Mouse (Mus musculus) activated CD4-positive, CD25-positive, alpha-beta regulatory T cell, adult 9 weeks (primary cell): ENCODE measurements around the gene Gemin6. TPM values are rescaled to one million over a fixed set of nuclear protein-coding genes. Genes with fewer than 3 reads are reported as not detected.

Source experiments
- polyA plus RNA-seq: library from polyadenylated mRNA; unstranded; fragments of 100-300 nt; shearing (Covaris generic); gene quantifications from one replicate; pipeline ENCODE4 v1.2.1, GENCODE M21; 2017

The Gemin6 gene
- 14.2 TPM for polyA plus RNA-seq

DNA sequence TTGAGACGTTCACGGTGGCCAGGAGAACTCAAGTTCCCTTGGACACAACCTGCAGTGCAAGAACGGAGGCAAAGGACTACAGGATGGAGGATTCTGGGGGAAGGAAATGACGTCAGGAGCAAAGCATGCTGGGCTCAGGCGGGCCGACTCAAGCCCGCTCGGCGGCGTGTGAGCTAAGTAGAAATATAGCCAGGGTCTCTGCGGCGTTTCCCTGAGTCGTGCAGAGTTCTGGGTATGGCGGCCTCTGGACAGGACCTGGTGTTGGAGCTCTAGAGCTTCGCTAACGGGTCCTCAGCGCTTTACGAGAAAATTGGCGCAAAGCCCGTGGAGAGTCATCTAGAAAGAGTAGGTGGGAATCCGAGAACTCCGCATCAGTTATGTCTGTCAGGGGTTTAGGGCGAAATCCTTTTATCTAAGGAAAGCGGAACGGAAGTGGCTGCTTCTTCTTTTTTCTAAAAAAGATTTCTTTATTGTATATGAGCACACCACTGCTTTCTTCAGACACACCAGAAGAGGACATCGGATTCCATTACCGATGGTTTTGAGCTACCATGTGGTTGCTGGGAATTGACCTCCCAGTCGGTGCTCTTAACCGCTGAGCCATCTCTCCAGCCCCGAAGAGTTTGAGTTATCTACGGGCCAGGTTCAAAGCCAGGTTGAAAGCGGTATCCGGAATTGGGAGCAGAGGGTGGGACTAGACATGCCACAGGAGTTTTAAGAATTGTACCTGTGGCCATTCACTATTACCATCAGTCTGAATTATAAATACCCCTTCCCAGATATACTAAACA lies at the start of gene Gemin6:
Gene Gemin6, plus strand, starts transcription at position 116 of the 791 bp plus-strand sequence.

DNA sequence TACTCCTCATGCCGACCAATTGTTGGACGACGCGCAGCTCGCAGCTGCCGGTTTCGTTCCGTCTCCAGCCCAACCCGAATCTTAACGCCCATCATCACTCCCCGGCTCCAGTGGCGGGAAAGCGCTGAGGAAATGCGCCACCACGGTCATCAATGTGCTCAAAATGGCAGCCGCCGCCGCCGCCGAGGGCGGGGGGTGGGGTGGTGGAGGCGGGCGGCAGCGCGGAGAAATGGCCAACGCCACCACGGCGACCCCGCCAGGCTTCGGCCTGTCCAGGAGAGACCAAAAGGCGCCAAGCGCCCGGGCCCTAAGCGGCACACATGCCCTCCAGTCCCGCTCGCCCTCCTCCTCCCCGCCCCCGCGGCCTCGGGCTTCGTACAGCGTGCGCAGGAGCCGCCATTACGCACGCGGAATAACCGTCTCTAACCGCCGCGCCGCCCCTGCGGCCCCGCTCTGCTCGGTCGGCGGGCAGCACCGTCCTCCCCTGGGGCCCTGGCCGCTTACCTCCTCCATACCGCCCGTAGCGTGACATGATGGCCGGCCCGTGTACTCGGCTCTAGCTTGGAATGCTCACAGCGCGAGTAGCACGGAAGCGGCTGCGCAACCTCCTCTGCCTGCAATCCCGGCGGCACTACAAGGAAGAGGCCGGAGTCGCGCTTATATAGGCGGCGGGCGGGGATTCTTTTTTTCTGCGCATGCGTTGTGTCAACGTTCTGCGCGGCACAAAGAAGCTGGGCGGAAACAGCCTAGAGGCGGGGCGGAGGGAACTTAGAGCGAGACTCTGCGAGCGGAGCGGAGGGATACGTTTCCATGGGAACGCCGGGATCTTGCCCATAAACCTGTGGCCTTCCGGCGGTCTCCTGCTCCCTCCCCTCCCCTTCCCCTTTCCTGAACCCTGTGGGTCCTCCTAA lies 17.3 kb upstream of the Gemin6 start, which contains the start of the genes Srsf7 and Ttc39d:
Gene Srsf7, minus strand, starts transcription at position 637 of the 911 bp plus-strand sequence.
Gene Ttc39d, plus strand, starts transcription at position 790 of the 911 bp plus-strand sequence.

Other genes starting within 250 kb of the Gemin6 start
- 42.2 TPM for gene Hnrnpll, start 162.1 kb upstream of the Gemin6 start, polyA plus RNA-seq
- 67.6 TPM for gene Galm, start 97.0 kb upstream of the Gemin6 start, polyA plus RNA-seq
- gene Srsf7, start 17.1 kb upstream of the Gemin6 start, polyA plus RNA-seq: 553 TPM
- gene Ttc39d, start 17.0 kb upstream of the Gemin6 start, polyA plus RNA-seq: not detected
- gene Morn2, start 65.8 kb downstream of the Gemin6 start, polyA plus RNA-seq: 3.3 TPM
- gene Dhx57, start 66.0 kb downstream of the Gemin6 start, polyA plus RNA-seq: 34.1 TPM
- gene Arhgef33, start 83.0 kb downstream of the Gemin6 start, polyA plus RNA-seq: not detected
- not detected for gene Gm10190, start 149.1 kb downstream of the Gemin6 start, polyA plus RNA-seq